Mouse (Mus musculus) heart, postnatal 14 days (tissue): ENCODE results near the gene Ccdc9. TPM values are rescaled to one million over a fixed set of nuclear protein-coding genes. Genes with fewer than 3 reads are reported as not detected.
"Not testable (repeated sequence)": the region's sequence is repeated elsewhere in the genome, so short reads cannot be mapped to it uniquely, and the experiment has no call there.

Source experiments
- DNase-seq, 2 experiments: peaks; one replicate each; pipeline ENCODE4 v3.0.0; 2021 to 2022
- intact Hi-C: fragments of 180-260 bp; cut with DNase I; formaldehyde crosslinking; loops from one replicate; pipeline ENCODE4 v1.15.1; 2025
- total RNA-seq, 2 experiments: library from RNA; stranded (reverse); gene quantifications; 2 replicates each; pipeline ENCODE4 v1.2.3; 2021

The Ccdc9 gene
- total RNA-seq, 2 experiments from 2014 or later: 32.1 to 39.4 TPM

DNA sequence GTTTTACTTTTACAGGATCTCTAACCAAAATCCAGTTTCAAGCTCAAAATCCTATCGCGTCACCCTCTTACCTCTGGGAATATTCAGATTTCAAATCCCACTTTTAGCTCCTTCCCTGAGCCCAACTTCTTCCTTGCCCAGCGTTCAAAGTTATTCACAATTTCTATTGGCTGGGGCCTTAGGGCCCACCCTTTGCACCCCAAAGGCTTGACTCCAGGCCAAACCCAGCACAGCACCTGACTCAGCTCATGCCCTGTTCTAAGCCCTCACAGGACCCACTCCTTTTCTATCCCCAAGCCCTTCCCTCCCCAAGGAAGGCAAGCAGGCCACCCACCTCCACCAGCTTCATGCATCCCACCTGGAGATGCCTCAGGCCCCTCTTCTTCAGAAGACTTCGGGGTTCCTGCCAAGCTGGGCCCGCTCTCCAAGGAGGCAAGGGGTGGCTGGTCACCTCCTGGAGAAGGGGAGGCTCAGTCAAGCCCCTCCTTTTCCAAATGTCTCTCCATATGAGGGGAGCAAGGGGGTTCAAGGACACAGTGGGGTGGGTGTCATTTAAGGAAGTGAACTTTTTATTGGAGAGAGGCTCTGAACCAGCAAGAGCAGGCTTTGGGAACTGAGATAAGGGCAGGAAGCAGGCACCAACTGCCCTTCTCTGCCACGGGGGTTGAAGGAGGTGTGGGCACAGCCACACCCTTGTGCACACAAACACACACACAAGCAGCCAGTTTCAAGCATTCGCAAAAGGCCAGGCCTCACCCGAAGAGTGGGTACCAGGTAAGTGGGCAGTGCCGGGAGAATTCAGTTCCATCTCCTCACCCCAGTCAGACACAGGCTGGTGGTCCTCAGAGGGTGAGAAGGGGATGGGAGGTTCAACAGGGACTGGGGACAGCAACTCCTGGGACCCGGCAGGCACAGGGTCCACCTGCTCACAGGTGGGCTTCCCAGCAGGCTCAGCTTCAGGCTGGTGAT lies 11.4 kb downstream of the Ccdc9 start:
- intact Hi-C loops: no loop called here
- no peak for DNase-seq

DNA sequence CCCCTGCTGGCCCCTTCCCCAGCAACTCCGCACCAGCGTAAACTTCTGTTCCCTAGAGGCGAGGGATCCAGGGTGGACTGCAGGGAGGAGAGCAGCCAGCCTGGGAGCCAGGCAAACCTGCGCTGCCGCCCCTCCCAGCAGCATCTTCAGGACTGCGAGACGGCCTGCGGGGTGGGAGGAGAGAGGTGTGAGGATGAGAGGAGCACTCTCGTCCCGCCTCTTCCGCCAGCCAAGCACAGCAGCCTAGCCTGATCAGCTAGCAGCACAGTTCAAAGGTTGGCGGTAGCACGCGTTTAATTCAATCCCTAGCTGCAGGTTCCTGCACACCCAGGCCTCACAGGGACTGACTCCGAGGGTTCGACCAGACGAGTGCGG lies 12.8 kb downstream of the Ccdc9 start:
- intact Hi-C loops: no loop called here
- DNase-seq: no peak

DNA sequence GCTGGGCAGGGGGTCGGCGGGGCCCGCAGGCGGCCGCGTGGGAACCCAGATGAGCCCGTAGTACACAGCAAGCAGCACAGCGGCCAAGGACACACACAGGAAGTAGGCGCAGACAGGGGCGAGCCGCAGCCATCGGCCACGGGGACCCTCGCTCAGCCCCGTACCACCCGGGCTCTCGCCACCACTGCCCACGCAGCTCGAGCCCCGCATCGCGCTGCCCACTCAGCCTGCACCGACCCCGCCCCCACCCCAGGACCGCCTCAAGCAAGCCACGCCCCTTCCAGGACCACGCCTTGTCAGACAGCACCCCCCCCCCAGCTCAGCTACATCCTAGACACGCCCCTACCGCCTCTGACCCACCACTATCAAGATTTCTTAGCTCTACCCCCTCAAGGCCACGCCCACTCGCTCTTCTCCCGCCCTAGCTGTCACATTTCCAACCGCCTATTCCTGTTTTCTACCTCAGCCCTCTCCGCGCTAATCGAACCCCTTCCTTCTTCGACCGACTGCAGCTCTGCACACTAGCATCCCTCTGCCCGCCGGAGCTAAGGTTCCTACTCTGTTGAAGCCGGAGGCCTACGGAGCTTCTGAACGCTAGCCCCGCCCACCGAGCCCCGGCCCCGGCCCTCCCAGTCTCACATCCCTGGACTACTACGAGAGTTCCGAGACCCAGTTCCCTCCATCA lies 13.4 kb downstream of the Ccdc9 start, which contains the start of gene Inafm1:
Gene Inafm1, minus strand, starts transcription at position 537 of the 685 bp plus-strand sequence.
- peak; percentile 82 to 86 for DNase-seq
- intact Hi-C loops: no loop called here

DNA sequence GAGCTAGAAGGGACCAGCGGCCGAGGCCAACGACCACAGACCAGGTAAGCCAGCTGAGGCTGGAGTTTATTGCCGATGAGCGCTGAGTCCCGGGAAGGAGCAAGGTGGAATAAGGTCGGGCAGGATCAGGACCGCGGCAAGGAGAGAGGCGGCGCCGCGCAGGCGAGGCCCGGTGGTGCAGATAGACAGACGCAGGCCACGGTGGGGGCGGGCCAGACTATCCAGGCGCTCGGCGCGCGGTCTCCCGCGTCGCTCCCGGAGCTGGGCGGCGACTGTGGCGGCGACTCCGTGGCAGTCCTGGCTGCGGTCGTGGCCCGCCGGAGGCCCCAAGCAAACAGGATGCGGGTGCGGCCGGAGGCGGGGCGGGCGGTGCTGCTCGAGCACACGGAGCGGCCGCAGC lies 13.9 kb downstream of the Ccdc9 start:
- peak; percentile 69 to 73 for DNase-seq

DNA sequence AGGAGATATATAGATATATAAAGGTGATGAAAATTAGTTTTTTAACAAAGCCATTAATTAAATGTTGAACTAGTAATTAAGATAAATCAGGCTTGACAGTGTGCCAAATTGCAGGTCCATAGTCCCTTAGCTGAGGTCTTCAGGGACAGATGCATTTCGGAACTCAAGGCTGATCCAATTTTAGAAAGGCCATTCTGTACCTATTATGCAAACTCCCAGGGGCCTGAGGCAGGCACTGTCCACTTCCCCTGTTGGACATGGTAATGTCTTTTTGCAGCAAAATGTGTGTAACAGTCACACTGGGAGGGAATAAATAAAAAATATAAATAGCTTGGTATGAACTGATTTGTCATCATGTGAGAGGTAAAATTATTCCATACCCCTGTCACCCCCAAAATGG lies 15.5 kb downstream of the Ccdc9 start:
- intact Hi-C loops: no loop called here
- DNase-seq: no peak

More for the DNA sequence above, 13.9 kb downstream of the Ccdc9 start:
- intact Hi-C loops: no loop called here

DNA sequence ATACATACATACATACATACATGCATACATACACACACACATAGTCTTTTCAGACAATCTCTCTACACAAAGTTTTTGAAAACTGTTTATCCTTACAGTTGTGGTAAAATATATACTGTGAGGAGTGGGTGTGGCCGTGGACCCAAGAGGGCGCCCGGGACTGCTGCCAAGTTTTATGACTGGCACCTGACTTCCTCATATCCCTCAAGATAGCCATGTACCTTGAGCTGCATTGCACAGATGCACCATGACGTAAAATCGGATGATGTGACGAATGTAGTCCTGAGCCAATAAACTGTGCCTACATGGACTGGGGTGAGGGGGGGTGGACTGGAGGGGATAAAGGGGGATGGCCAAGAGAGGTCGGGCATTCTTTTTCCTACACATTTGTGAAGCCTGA lies 20.0 kb downstream of the Ccdc9 start:
- DNase-seq, intact Hi-C loops: not testable (repeated sequence)

DNA sequence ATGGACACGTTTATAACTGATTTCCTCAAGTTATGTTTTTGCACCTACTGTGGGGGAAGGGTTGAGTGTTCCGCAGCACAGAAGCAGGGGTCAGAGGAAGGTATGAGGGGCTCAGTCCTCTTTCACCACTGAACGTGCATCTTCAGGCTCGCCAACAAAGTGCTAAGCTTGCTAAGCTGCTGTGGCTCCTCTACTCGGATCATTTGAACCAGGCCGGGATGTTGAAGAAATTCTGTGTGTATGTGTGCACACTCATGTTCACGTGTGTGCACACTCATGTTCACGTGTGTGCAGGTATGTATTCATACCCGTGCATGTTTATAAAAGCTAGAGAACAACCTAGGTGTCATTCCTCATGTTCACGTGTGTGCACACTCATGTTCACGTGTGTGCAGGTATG lies 20.7 kb downstream of the Ccdc9 start:
- DNase-seq: no peak
- intact Hi-C loops: no loop called here

DNA sequence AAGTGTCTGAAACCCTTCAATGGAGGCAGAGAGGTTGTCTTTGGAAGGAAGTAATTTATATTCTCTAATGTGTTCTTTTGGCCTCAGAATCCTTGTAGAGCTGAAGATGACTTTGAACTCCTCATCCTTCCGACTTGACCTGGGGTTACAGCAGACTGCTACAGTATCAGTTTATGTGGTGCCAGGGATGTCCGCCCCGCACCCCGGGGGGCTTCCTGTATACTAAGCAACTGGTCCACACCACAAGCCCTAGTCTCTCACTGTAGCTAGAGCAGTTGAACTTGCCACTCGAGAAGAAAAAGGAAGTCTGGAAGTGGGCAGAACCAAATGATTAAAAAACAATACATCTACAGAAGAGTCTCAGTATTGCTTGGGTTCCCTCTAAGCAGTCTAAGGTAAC lies 22.8 kb downstream of the Ccdc9 start:
- no peak for DNase-seq
- intact Hi-C loops: loop anchor here (1.0 to 5.0 kb wide), 3 partner anchors 43 to 167 kb away; partner anchors contain the start of gene Napa

DNA sequence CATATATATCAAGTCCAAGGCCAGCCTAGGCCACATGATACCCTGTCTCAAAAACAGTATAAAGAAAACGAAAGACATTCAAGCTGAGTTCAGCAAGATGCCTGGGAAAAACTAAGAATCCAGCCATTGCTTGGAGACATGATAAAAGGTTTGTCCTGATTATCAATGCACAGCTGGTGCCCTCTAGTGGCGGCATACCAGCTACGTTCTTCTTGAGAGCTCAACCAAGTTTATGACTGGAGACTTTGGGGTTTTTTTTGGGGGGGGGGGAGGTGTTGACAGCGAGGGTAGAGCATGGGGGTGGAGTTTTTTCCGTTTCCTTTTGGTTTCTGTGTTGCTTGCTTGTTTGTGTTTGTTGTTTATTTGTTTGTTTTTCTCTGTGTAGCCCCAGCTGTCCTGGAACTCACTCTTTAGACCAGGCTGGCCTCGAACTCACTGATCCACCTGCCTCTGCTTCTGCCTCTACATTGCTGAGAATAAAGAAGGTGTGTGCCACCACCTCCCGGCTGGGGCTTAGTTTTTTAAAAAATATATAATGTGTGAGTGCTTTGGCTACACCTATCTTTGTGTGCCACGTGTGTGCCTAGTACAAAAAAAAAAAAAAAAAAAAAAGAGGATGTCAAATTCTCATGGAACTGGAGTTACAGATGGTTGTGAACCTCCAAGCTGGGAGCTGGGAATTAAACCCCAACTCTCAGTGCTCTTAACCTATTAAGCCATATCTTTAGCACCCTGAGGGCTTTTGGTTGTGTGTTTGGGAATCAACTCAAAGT lies 23.4 kb downstream of the Ccdc9 start:
- peak; percentile 80 to 88 for DNase-seq
- intact Hi-C loops: loop anchor here (1.0 to 5.0 kb wide), 3 partner anchors 42 to 166 kb away; partner anchors contain the start of gene Napa

DNA sequence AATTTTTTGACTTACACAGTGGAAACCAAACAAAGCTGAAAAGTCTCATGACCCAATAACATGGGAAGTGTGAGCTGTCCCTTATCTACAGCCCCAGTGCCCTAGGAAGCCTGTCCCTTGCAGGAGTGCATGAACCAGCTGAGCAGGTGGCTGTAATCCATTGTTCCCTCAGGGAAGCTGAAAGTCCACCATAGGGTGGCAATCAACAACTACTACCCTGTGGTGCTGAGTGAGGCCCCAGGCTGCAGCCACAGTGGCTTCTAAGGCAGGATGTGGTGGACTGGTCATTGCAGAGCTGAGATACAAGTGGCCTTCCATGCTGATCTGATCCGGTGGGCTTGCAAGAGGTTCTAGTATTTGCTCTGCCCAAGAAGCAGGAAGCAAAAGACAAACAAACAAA lies 25.5 kb downstream of the Ccdc9 start:
- no peak for DNase-seq

DNA sequence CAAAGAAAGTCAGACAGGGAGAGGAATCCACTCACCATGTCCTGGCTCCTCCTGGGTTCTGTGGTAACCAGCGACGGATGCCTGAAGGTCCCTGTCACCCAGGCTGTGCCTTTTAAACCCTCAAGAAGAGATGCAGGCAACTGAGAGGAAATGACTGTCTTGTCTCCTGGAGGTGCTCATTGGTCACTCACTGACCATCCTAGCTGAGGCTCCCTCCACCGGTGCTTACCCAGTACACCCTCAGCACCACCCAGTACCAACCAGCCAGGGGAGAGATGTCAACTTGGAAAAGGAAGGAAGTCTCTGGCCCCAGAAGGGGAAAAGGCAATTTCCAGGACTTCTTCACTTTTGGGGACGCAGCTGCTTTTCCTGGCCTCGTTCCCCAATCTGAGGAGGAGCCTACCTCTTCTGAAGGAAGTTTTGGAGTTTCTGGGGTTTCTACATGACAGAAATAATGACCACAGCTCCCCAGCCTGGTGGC lies 27.4 kb downstream of the Ccdc9 start, which contains the start of gene C5ar1:
Gene C5ar1, minus strand, starts transcription at position 431 of the 481 bp plus-strand sequence.
- intact Hi-C loops: no loop called here

More for the DNA sequence above, 25.5 kb downstream of the Ccdc9 start:
- intact Hi-C loops: loop anchor here (5.0 kb wide), 1 partner anchor 164 kb away; the partner anchor contains the start of gene Napa

DNA sequence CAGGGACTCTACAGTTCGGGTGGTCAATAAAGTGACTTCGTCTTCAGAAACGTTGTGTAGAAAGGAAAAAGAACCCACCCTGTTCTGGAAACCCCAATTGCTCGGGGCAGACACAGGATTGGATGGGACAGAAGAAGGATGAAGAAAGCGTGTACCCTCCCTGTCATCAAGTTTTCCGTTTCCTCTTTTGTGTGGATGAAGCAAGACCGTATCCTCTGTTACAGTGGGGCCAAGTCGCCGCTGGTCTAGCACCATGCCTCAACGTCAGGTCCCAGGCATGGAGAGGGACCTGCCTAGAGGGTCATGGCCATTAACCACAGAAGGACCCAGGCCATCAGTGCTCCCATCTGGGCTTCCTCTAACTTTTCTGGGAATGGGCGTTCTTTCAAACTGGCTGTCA lies 28.8 kb downstream of the Ccdc9 start:
- intact Hi-C loops: no loop called here
- DNase-seq: no peak

More for the DNA sequence above, 27.4 kb downstream of the Ccdc9 start, which contains the start of gene C5ar1:
- no peak for DNase-seq

DNA sequence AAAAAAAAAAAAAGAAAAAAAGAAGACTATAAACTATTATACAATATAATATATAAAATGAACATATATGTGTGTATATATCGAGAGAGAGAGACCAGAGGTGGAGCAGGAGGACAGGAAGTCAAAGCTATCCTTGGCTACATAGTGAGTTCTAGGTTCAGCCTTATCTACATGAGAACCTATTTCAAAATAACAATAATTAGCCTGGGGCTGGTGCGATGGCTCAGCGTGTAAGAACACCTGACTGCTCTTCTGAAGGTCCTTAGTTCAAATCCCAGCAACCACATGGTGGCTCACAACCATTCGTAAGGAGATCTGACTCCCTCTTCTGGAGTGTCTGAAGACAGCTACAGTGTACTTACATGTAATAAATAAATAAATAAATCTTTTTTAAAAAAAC lies 30.6 kb downstream of the Ccdc9 start:
- intact Hi-C loops, DNase-seq: not testable (repeated sequence)

DNA sequence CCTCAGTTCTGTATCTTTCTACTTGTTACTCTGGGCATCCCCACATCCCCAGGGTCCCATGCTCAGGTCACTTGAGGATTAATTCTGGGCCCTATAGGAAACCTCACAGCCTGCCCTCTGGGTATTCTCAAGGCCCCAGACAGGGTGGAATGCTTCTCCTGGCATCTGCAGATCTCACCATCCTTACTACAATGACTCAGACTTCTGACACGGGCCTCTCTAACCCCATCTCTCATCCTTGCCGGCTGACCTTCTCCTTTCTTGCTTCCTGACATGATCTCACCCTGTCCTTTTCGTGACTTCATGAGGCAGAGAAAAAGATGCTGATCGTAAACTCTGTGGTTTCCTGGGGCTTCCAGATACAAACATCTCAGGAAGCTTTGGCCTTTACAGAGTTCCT lies 32.4 kb downstream of the Ccdc9 start:
- DNase-seq: no peak
- intact Hi-C loops: no loop called here

DNA sequence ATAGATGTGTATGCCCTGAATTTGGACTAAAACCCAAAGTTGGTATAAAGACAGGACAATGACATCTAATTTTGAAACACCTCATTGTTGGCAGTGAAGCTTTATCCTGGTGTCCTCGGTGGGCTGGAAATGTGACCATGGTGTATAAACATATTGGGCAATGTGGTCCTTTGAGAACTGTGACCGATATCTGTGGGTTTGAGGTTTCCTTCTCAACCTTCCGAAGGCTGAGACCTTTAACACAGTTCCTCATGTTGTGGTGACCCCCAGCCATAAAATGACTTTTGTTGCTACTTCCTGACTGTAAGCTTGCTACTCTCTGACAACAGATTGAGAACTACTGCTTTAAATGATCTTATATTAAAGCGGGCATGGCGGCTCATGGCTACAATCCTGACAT lies 35.9 kb downstream of the Ccdc9 start:
- no peak for DNase-seq
- intact Hi-C loops: no loop called here

DNA sequence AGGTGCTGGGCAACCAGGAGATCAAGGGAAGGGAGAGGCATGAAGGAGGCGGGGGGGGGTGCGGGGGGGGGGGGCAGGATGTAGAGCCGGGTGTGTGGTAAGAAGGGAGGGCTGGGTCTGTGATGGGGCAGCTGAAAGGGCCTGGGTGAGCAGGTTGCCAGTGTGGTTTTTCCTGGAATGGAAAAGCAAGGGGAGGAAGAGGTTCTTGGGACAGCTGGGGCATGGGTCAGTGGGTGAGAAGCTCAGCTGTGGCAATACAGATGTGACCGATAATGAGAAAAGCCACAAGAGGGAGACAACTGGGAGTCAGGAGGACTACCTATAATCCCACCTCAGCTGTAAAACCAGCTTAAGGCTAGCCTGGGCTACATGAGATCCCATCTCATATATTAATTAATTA lies 40.6 kb downstream of the Ccdc9 start:
- intact Hi-C loops: no loop called here
- no peak for DNase-seq

DNA sequence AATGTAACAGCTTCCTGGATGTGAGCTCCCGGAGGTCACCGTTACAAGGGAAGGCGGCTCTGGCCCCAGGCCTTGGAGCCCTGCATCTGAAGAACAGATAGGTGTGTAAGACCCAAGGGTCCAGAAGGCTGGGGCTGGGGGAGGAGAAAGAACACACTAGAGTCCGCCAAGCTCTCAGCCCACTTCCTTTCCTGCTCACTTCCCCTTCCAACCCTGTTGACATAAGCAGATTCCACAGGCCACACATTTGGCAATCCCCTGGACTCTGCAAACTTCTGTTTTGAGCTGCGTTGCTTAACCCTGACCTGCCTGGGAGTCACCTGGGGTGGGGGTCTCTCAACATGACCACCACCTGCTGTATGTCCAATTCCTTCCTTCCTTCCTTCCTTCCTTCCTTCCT lies 42.5 kb downstream of the Ccdc9 start, which contains the start of gene C5ar2:
Gene C5ar2, minus strand, starts transcription at position 88 of the 400 bp plus-strand sequence.
- DNase-seq: no peak
- intact Hi-C loops: no loop called here

DNA sequence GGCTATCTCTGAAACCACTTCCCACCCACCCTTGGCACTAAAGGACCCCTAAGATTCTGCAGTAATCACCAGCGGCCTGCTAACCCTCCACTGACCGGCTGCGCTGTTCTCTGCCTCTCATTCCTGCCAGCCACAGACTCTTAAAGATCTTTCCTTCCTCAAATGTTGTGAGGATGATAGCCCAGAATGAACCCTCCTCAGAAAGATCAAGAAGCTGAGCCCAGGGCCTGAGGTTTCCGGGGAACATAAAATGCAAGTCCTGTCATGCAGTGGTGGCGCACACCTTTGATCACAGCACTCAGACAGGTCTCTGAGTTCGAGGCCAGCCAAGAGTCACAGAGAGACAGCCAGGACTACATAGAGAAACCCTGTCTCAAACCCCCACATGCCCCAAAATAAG lies 44.4 kb downstream of the Ccdc9 start:
- intact Hi-C loops: no loop called here
- DNase-seq: no peak

DNA sequence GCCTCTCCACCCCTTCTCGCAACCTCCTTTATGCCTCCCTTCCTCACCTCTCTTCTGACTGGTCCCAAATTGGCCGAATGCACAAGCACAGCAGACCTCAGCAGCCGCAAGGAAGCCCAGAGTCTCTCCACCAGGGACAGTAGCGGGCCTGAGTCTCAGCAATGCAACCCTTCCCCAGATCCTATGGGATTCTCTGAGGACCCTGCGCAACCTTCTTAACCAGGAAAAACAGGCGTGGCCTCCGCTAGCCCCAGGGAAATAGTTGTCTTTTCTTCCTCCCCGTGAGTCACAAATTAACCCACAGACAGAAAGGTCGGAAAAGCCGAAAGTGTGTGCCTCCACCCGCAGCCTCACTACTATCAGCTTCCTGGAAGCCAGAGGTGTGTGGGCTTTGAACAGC lies 44.8 kb downstream of the Ccdc9 start:
- no peak for DNase-seq
- intact Hi-C loops: no loop called here

DNA sequence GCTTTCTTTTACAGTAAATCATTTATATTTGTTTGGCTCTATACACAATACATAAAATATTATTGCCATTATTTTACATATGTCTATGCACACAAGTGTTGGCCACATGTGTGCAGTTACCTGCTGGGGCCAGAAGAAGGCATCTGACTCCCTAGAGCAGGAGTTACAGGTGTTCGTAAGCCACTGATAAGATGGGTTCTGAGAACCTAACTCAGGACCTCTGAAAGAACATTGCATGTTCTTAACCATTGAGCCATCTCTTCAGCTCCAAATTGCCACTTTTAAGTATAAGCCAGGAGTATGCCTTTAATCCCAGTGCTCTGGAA lies 45.7 kb downstream of the Ccdc9 start:
- no peak for DNase-seq
- intact Hi-C loops: no loop called here
